Mouse (Mus musculus): Measurements from ENCODE around the gene Fam81a.

- no peak for TF ChIP-seq CTCF (IDR thresholded peaks at IDR 0.05; ENCODE audit: low read depth, low read length)
- TF ChIP-seq POLR2A (IDR thresholded peaks at IDR 0.05; ENCODE audit: extremely low read depth, insufficient read depth, low read length): no peak
These were observed 3.8 kb downstream of the Fam81a start for GRCm38 (mm10) chr9:70138511-70138910.
